Mouse (Mus musculus) adrenal gland (tissue): Measurements from ENCODE around the gene Piga.

Source experiments
- intact Hi-C: fragments of 180-260 bp; cut with DNase I; formaldehyde crosslinking; loops from one replicate; pipeline ENCODE4 v1.15.1; 2025
- long read RNA-seq, 2 experiments: library from polyadenylated mRNA; unstranded; transcript quantifications; one replicate each; pipeline ENCODE4 v2.0.0; 2020; ENCODE audit warnings: borderline replicate concordance in 1 of 2; ENCODE audit not compliant: insufficient replicate concordance in 1 of 2

Gene Piga
- long read RNA-seq, experiment 1, partial matches to known transcripts: 0 of 2 reads
- long read RNA-seq, experiment 1, other reads (novel, unspliced or antisense): 0 of 2 reads
- long read RNA-seq, experiment 2, partial matches to known transcripts: 0 of 1 reads
- long read RNA-seq, experiment 2, other reads (novel, unspliced or antisense): 0 of 1 reads

DNA sequence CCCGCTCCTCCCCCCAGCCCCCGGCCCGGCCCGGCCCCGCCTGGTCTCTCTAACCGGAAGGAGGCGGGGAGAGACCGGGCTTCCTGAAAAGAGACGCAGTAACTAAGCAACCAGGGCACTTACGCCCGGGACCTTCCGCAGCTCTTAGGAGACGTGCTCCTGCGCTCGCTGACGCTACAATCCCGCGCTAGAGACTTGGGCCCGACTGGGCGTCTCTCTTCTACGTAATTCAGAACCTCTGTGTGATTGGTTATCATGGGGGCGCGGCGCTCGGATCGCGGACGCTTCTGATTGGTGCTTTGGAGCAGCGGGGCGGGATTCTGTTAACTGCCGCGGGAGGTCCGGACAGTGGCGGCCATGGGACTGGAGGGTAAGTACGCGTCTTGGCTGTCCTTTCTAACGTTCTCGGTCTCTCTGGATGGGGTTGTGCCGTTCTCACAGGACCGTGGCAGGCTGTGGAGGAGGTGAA is at the start of gene Piga:
Piga (plus strand) TSS at position 317 of the 469 bp plus-strand sequence.
- intact Hi-C loops: no loop called here

DNA sequence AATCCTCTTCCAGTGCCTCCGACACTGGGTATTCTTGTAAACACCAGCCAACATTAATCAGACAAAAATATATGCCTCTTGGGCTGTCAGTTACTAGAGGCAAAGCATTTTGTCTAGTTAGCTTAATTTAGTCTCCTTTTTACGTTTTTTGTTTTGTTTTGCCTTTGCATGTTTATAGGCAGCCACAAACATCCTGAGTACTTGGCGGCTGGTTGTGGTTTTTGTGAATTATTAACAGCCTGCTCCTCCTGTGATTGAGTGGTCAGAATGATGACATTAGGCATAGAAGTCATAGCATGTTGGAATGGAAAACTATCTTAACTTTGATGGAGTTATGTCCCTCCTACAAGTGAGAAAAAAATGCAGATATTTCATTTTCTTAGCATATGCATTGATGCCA is 49.0 kb upstream of the Piga start:
- intact Hi-C loops: loop anchor here (10.0 kb wide), 1 partner anchor 66 kb away; no protein-coding TSS in a partner anchor

DNA sequence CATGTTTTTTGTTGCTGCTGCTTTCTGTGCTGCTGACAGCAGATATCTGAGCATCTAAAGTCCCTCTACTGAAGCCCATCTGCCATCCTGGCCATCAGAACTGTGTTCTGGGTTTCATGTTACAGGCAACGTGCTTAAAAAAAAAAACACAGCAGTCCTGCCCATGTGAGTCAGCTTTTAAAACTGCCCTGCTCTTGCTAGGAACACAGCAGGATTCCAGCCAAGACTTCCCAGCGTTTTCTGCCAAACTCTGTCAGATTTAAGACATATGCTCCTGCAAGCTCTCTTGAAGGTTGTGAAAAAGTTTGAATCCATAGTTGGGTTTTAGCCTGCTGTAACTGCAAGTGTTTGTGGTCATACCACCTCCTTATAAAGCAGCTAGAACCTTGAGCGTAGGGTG is 46.5 kb upstream of the Piga start, which contains the start of gene Vegfd:
Vegfd (plus strand) TSS at position 298 of the 400 bp plus-strand sequence.
- intact Hi-C loops: loop anchor here (10.0 kb wide), 1 partner anchor 68 kb away; no protein-coding TSS in a partner anchor

DNA sequence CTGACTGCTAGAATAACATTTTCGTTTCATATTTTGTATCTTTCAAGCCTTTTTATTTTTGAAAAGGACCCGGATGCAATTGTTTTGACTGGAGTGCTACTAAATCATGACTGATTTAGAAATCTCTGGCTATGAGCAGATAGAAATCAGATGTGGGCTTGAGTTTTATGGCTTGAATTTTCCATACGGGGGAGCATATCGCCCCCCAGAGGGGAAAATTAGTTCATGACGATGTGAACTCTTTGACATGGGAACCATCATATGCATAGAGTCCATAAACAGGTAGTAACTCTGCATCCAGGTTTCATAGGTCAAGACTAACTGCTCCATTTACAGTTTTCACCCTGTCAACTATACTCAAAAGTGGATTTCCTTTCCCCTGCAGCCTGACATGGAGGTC is 45.0 kb upstream of the Piga start:
- intact Hi-C loops: loop anchor here (10.0 kb wide), 1 partner anchor 70 kb away; no protein-coding TSS in a partner anchor

DNA sequence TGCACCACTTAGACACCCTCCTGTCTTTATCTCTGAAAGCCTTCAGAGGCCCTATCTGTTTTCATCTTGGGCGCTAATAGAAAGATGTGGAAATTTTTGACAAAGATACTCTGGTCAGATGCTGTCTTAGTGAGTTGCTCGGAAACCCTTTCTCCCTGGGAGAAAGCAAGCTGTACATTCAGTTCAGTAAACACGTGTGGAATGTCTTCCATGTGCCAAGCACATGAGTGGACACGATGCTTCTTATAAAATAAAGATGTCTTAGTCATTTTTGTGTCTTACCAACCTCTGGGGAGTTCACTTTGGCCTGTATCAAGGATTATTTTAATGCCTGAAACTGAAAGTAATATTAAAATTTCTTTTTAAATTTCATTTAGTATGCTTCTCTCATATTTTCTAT is 39.9 kb upstream of the Piga start:
- intact Hi-C loops: loop anchor here (5.0 to 10.0 kb wide), 2 partner anchors 68 to 75 kb away; no protein-coding TSS in a partner anchor

DNA sequence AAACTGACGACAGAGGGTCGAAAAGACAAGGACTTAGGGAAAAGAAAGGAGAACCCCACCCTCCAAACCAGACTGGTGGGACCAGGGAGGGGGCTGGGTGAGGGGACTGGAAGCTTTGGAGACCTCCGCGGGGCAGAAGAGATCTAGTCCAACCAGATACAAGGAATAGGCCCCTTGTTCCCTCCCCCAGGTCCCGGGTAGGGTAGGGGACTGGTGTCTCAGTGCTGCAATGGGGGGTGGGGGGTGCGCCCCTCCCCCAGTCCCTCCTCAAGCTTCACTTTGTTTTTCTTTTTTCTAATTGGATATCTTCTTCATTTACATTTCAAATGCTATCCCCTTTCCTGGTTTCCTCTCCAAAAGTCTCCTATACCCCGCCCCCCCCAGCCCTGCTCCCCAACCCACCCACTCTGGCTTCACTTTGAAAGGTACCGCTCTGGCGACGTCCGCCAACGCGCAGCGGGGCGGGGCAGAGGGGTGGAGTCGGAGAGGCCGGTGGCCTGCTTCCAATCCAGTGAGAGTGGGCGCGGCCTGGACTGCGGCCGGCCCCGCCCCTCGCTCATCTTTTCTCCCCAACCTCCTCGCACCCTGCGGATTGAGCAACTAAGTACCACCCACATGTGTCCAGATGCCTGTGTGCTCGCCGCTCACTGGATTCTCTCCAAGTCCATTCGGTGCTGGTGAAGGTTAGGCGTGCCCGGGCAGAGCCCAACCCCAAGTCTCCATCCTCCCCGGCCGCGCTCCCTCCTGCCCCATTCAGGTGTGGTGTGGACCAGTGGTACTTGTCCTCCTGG is 37.8 kb upstream of the Piga start:
- intact Hi-C loops: loop anchor here (5.0 kb wide), 1 partner anchor 65 kb away; no protein-coding TSS in a partner anchor

DNA sequence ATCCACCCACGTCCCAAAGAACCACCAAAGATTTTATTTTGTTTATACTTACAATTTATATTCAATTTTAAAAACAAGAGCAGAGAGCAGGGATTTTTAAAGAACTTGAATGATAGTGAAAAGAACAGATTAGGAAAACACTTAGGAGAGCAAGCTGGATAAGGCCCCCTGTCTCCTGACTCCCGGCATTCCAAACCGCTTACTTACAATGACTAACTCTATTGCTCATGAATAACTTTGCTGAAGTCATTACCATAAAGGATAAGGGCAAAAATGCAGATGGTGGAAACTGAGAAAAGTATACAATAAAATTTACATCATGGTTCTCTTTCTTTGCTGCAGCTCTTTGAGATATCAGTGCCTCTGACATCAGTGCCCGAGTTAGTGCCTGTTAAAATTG is 25.5 kb upstream of the Piga start:
- intact Hi-C loops: no loop called here

DNA sequence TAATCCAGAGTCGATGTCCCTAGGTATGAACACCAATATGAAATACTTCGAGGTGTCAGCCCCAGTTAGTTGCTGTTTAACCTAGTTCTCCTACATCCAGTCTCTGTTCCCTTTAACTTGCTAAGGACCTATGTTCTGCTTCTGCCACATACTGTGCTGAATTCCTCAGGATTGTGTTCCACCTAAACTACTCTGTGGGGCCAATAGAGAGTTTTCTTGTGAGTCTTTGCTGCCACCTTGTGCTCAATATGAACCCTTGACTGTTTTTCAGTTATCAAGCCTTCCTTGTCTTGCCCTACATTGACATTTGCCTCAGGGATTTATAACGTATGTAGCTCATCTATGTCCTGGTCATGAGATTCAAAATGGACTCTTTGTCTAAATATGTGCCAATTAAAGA is 21.1 kb upstream of the Piga start:
- intact Hi-C loops: loop anchor here (5.0 kb wide), 2 partner anchors 111 to 216 kb away; no protein-coding TSS in a partner anchor

DNA sequence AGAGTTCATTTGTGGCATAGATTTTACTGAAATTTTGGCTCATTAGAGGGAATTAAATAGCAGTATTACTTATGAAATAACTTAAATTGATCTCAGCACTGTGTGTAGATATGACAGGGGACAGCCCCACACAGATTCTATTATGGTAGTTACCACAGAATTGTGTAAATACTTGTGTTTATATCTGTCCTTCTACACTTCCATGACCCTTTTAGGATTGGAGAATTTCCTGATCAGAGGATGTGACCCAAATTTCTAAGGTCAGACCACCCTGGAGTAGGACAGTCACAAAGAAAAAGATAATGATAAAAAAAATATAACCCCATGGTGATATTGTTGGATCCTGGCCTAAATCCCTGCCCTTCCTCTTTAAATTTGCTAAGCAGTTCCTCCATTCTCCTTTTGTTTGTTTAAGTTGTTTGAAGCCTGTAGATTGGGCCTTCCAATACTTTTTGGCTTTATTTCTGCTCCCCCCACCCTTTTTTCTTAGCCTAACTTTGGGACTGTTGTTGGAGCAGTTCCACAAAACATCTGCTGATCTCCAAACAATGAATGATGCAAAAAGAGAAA is 14.4 kb upstream of the Piga start:
- intact Hi-C loops: no loop called here

DNA sequence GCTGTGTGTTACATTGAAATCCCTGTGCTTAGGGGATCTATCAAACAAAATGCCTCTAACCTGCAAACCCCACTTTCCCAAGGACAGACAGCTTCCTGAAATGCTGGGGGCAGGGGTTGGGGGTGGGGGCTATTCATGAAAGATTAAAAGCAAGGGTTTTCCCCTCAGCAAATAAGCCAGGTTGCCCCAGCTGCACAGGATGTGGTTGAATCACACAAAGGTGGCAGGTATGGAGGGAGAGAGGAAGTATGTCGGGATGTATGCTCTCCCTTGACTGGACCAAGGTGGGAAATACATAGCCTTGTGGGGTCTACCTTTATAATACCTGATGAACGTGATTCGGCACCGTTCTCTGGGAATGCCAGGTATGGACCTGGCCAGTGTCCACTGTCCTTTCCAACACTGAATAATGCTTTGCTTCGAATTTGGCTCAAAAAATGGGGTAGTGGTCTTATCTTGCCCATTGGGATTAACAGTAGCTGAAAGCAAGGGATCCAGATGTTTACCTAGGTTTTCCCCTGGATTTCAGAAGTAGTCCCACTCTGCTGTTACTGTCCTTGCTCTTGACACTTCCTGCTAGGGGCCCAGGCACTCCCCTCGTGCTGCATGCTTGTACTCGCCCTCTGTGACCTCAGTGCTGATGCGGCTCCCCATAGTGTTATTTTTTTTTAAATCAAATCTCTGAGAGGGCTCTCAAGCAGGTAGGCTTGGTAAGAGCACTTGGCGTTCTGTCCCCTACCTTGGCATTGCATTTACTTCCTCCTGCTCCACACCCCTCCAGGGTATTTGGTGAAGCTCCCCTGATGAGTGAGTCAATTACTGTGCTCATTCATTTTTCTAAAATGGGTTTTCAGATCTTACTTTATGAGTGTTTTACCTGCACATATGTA is 13.2 kb upstream of the Piga start:
- intact Hi-C loops: no loop called here

DNA sequence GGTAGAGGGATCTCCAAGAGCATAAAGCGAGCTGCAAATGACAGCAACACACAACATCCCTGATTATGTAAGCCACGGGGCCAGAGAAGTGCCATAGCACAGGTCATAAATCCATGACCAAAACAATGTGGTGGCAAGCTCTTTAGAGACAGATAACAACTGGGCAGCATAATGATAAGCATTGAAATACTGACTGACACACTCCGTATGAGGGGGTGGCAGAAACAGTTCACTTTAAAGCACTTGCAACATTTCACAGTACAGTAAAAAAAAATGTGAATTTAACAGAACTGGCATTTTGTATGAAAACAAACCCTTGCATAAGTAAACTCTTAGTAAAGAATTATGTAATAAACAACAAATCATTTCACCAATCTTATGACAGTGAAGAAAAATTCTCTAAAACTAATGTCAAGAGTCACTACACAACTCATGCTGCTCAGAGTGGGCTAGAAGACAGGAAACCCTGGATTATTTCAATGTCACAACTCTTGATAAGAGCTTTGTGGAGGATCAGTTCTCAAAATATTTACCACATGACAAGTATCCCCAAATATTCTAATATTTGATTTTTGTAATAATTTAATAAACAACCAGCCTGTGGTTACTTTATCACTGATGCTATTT is 11.2 kb upstream of the Piga start:
- intact Hi-C loops: no loop called here

DNA sequence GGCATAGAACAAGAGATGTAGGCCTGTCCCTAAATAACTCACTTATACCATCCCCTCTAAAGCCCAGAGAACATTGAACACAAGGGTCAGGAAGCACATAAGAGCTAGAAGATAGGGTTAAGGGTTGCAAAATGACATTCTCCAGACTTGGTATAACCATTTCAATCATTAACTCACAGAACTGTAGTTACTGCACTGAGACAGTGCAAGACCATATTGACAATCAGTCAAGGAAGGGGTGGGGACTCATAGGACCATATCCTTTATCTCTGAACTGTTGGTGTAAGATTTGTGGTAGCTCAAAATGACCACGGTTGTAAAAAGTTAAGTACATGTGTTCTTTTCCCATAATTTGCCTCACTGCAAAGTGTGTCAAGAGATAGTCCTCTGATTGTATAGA is 9.0 kb upstream of the Piga start:
- intact Hi-C loops: no loop called here

DNA sequence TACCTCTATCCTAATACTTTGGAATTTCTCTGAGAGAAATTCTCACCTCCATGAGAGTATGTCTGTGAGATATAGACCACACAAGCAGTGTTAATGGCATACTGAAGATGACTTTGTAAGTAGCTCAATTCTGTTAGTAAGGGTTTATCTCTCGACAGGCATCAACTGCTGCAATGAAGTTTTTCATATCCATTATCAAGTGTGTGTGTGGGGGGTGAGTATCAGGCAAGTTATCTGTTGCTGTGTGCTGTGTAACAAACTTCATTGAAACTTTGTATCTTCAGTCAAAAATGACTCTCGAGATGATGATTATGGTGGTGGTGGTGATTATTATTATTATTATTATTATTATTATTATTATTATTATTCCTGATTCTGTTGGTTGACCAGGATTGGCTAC is 2.8 kb upstream of the Piga start:
- intact Hi-C loops: no loop called here

DNA sequence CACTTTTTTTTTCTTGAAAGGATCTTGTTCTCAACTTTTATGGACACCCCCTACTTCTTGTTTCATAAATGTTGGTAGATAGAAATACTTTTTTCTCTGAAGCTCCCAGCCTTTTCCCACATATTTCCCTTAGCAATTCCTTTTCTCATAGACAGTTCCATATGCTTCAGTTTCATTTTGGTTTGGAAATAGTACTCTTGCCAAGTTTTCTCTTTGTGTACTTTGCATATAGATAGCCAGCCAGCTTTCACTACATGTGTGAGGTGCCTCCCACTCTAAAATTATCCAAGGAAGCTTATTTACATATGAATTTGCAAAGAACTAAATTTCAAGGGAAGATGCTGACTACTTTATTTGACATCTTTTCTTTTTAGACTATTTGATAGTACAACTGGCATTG is 1.6 kb upstream of the Piga start:
- intact Hi-C loops: no loop called here

DNA sequence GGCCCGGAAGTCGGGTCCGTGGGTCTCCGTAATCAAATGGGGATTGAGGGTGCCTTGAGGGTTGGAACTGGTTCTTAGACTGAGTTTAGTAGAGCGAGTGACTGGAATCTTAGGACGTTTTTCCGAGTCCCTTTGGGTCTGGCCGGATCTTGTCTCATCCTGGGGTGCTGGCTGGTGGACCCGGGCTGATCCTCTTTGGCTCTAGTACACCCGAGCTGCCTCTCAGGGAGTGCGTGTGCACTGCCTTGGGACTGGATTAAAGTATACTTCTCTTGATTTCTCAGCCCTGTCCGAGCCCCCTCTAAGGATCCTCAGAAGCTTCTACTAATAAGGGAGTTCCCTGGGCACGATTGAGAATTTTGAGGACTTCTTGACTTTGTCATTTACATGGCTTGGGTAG is 368 bp downstream of the Piga start:
- intact Hi-C loops: no loop called here

DNA sequence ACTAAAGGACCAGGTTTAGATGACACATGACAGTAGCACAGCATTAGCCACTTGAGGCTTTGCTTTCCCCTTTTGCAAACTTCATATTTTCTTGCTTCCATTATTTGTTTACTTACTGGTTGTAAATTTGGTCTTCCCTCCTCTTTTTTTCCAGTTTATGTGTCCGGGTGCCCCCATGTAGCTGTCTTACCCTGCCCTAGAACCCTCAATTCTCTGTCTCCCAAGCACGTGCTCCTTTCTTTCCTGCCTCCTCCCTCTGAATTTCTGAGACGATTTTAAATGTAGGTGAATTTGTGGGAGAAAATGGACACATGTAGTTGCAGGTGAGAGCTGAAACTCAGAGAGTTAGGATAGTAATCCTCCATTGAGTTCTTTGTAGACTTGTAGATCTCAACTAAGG is 931 bp downstream of the Piga start:
- intact Hi-C loops: no loop called here

DNA sequence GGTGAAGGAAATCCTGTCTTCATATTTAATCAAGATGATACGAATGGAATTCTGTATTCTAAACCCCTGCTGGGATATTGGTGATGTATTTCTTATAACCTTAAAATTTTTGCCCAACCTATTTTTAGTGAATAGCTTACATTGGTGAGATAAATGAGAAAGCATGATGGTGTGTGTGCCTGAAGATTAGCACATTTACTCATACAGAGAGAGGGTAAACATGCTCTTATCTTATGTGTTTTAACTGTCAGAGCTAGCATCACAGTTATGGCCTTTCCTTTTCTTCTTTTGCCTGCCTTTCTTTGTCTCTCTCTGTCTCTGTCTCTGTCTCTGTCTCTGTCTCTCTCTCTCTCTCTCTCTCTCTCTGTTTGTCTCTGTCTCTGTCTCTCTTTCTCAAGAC is 5.2 kb downstream of the Piga start:
- intact Hi-C loops: no loop called here

DNA sequence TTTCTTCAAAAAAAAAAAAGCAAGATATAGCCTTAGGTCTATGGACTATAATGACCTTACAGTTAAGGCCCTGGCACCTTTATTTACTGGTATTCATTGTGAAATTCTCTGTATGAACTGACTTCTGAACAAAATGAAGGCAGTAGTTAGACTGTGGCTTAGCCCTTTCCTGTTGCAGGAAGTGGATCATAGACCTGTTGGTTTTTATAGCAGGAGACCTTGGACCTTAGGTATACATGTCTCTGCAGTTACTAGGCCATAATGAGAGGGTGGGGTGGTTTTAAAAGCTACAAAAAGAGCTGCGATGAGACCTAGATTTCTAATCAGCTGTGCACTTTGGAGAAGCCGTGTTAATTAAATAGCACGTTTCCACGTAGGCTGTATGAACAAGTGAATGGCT is 7.7 kb downstream of the Piga start:
- intact Hi-C loops: no loop called here

DNA sequence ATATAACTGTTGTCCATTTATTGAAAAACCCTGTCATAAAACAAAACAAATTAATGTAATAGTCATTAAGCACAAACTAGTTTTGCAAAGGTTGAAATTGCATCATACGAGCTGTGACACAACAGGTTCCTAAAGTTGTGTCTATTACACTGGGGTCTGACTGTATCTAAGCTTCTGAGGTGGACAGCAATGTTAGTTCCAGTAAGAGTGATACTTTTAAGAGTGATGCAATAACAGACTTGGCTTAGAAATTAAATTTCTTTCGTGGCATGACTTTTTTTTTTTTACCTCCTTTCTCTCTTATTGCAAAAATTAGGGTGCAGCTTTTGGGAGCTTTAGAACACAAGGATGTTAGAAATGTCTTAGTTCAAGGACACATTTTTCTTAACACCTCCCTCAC is 8.6 kb downstream of the Piga start:
- intact Hi-C loops: no loop called here

DNA sequence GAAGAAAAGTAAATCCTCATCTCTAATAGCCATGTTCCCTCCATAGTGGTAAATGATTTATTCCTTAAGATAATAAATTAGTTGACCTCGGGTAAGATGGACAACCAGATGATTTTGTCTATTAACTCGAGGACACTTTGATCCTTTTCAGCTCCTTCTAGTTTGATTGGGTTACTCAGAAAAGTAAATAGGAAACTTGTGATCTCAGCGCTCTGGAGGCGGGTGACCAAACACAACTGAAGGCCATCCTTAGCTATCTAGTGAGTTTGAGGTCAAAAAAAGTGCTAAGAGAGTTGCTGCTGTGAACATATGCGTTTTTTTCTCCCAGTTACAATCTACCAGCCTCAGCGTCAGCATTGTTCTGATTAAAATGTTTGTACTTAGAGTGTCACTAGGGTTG is 11.0 kb downstream of the Piga start:
- intact Hi-C loops: no loop called here

DNA sequence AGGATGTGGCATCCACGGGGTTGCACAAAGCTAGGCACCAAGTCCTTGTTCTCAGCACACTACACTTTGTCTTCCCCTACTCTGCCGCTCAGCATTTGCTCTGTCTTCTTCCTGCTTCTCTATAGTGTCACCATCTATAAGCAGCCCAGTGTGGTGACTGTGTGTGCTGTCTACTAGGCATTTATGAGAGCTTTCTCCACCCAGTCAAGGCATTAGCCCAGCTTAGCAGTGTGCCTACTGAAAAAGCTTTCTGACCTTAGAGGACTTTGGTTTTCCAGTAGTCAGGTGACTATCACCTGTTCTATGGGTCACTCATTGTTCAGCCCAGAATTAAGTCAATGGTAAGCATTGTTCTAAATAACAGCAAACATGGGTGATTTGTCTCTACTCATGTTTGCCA is 11.5 kb downstream of the Piga start:
- intact Hi-C loops: no loop called here
